Mouse (Mus musculus) heart, adult 2 months (tissue): ENCODE data around the gene Mmp8. TPM values are rescaled to one million over a fixed set of nuclear protein-coding genes. Genes with fewer than 3 reads are reported as not detected.

Source experiments
- DNase-seq, 2 experiments: peaks; one replicate each; pipeline ENCODE4 v3.0.0; 2021
- H3K27ac ChIP-seq: fragments of 200-600 bp; 2 replicates; pipeline ENCODE4 v1.8.1; 2022
- H3K27me3 ChIP-seq: fragments of 200-500 bp; 2 replicates; pipeline ENCODE4 v1.6.1; 2012; ENCODE audit warnings: mild to moderate bottlenecking, low read length, inconsistent platforms, mixed read lengths; ENCODE audit not compliant: control insufficient read depth, insufficient read depth
- H3K36me3 ChIP-seq: fragments of 200-500 bp; 2 replicates; pipeline ENCODE4 v1.6.1; 2012; ENCODE audit warnings: low read length, inconsistent platforms; ENCODE audit not compliant: control insufficient read depth, insufficient read depth
- H3K4me1 ChIP-seq: fragments of 200-500 bp; 2 replicates; pipeline ENCODE4 v1.6.1; 2011; ENCODE audit warnings: low read length; ENCODE audit not compliant: control insufficient read depth, insufficient read depth
- H3K4me3 ChIP-seq: fragments of 200-600 bp; 2 replicates; pipeline ENCODE4 v1.8.1; 2022
- H3K79me2 ChIP-seq: fragments of 200-500 bp; replicated peaks from 2 replicates; pipeline ENCODE4 v1.6.1; 2012; ENCODE audit warnings: mild to moderate bottlenecking, inconsistent platforms, low read length, moderate library complexity, mixed read lengths; ENCODE audit not compliant: control insufficient read depth, insufficient read depth
- H3K9ac ChIP-seq: fragments of 200-500 bp; 2 replicates; pipeline ENCODE4 v1.6.1; 2012; ENCODE audit warnings: low read depth, mild to moderate bottlenecking, control low read depth, inconsistent platforms, low read length, mixed read lengths
- CTCF ChIP-seq: fragments of 200-600 bp; IDR thresholded peaks from 2 replicates; pipeline ENCODE4 v1.8.1; 2022; ENCODE audit warnings: antibody characterized with exemption, mild to moderate bottlenecking, moderate library complexity
- EP300 ChIP-seq: fragments of 200-500 bp; IDR thresholded peaks from 2 replicates; pipeline ENCODE4 v1.6.1; 2011; ENCODE audit warnings: low read depth, low read length, control low read depth; ENCODE audit not compliant: insufficient read depth
- POLR2A ChIP-seq: fragments of 200-500 bp; IDR thresholded peaks from 2 replicates; pipeline ENCODE4 v1.6.1; 2011; ENCODE audit warnings: mild to moderate bottlenecking, low read depth, low read length, control low read depth; ENCODE audit not compliant: insufficient read depth
- WGBS: fragments of 180-500 bp; shearing (Covaris S2); methylation state at CpG from one replicate; pipeline ENCODE4 v1.1.7; 2018; 5-methylcytosine and 5-hydroxymethylcytosine counted together
- intact Hi-C: fragments of 180-260 bp; cut with DNase I; formaldehyde crosslinking; loops from one replicate; pipeline ENCODE4 v1.15.1; 2025
- polyA plus RNA-seq: library from polyadenylated mRNA; depleted of rRNA; stranded (reverse); fragments of >200 nt; gene quantifications from 2 replicates; pipeline ENCODE4 v1.2.3, GENCODE M21; 2012
- total RNA-seq, 2 experiments: library from RNA; stranded (reverse); gene quantifications; 2 replicates each; pipeline ENCODE4 v1.2.3; 2021

The Mmp8 gene
- total and polyA plus RNA-seq, 3 experiments: 0.09 to 0.23 (median 0.16) TPM

GRCm38 (mm10) chr9:7567376-7567775 is 9.1 kb downstream of the Mmp8 start:
- Histone ChIP-seq H3K79me2 (no peaks in the 10 kb centered on the region), H3K4me3 (no peak overlapping the region), H3K27me3 (no peaks in the 10 kb centered on the region), H3K36me3 (no peaks in the 10 kb centered on the region), H3K27ac (no peak overlapping the region), H3K4me1 (peaks cover 3% of the 10 kb centered on the region; the same call in 1 of the 2 replicates), H3K9ac (no peak overlapping the region)
- DNase-seq: no peak
- 58% methylated on average over 7 of the region's 7 CpGs for WGBS
- TF ChIP-seq EP300 (no peak), POLR2A (no peak), CTCF (no peak)
- intact Hi-C loops: no loop called here

GRCm38 (mm10) chr9:7567923-7568322 is 9.7 kb downstream of the Mmp8 start:
- H3K4me1 ChIP-seq: peaks cover 3% of the 10 kb centered on the region; the same call in 1 of the 2 replicates
- H3K36me3 ChIP-seq: no peaks in the 10 kb centered on the region
- no peak for TF ChIP-seq POLR2A
- no peak for TF ChIP-seq CTCF
- no peak for TF ChIP-seq EP300
- H3K27me3 ChIP-seq: no peaks in the 10 kb centered on the region
- WGBS: 53% methylated on average over 2 of the region's 2 CpGs
- H3K4me3 ChIP-seq: no peak overlapping the region
- intact Hi-C loops: no loop called here
- no peaks in the 10 kb centered on the region for H3K79me2 ChIP-seq
- DNase-seq: no peak
- no peak overlapping the region for H3K27ac ChIP-seq
- H3K9ac ChIP-seq: no peak overlapping the region

- Histone ChIP-seq H3K27ac (no peak overlapping the region), H3K4me1 (peaks cover 5% of the 10 kb centered on the region; the same call in 1 of the 2 replicates), H3K79me2 (no peaks in the 10 kb centered on the region), H3K36me3 (no peaks in the 10 kb centered on the region), H3K27me3 (no peaks in the 10 kb centered on the region), H3K9ac (no peak overlapping the region), H3K4me3 (no peak overlapping the region)
- no peak for DNase-seq
- TF ChIP-seq CTCF (no peak), EP300 (no peak), POLR2A (no peak)
- 82% methylated on average over 1 of the region's 1 CpGs for WGBS
- intact Hi-C loops: no loop called here
Measured at GRCm38 (mm10) chr9:7570485-7570884, 12.2 kb downstream of the Mmp8 start.

- DNase-seq: no peak
- H3K79me2 ChIP-seq: no peaks in the 10 kb centered on the region
- WGBS: 43% methylated on average over 4 of the region's 4 CpGs
- intact Hi-C loops: no loop called here
- H3K27me3 ChIP-seq: no peaks in the 10 kb centered on the region
- H3K4me1 ChIP-seq: peaks cover 5% of the 10 kb centered on the region; the same call in 1 of the 2 replicates
- TF ChIP-seq EP300 (no peak), CTCF (no peak), POLR2A (no peak)
- H3K27ac ChIP-seq: no peak within 1 kb of the TSS
- H3K9ac ChIP-seq: no peak within 1 kb of the TSS
- H3K4me3 ChIP-seq: no peak within 1 kb of the TSS
- no peaks in the 10 kb centered on the region for H3K36me3 ChIP-seq
Measured at GRCm38 (mm10) chr9:7571162-7571561, 12.9 kb downstream of the Mmp8 start, which contains the start of gene Mmp27. Gene Mmp27 (plus strand): TSS chr9:7571396.

- Histone ChIP-seq H3K27me3 (no peaks in the 10 kb centered on the region), H3K79me2 (no peaks in the 10 kb centered on the region), H3K27ac (no peak overlapping the region), H3K36me3 (no peaks in the 10 kb centered on the region), H3K9ac (no peak overlapping the region), H3K4me3 (no peak overlapping the region), H3K4me1 (peaks cover 5% of the 10 kb centered on the region; the same call in 1 of the 2 replicates)
- intact Hi-C loops: no loop called here
- DNase-seq: no peak
- TF ChIP-seq CTCF (no peak), EP300 (no peak), POLR2A (no peak)
- 86% methylated on average over 7 of the region's 7 CpGs for WGBS
Measured at GRCm38 (mm10) chr9:7572188-7572587, 13.9 kb downstream of the Mmp8 start.

GRCm38 (mm10) chr9:7572663-7573308 is 14.5 kb downstream of the Mmp8 start:
- no peak overlapping the region for H3K9ac ChIP-seq
- TF ChIP-seq POLR2A (no peak), EP300 (no peak), CTCF (no peak)
- H3K79me2 ChIP-seq: no peaks in the 10 kb centered on the region
- DNase-seq: no peak
- H3K36me3 ChIP-seq: no peaks in the 10 kb centered on the region
- intact Hi-C loops: no loop called here
- no peaks in the 10 kb centered on the region for H3K27me3 ChIP-seq
- no peak overlapping the region for H3K27ac ChIP-seq
- H3K4me1 ChIP-seq: peaks cover 4% of the 10 kb centered on the region; the same call in 1 of the 2 replicates
- H3K4me3 ChIP-seq: no peak overlapping the region
- WGBS: 38% methylated on average over 2 of the region's 2 CpGs
